Mouse (Mus musculus): ENCODE results near the gene Col25a1. TPM values are rescaled to one million over a fixed set of nuclear protein-coding genes. Genes with fewer than 3 reads are reported as not detected.

Gene Col25a1
- polyA plus RNA-seq, 1 experiment: 2.8 TPM

- no peak overlapping the region for H3K4me2 ChIP-seq (ENCODE audit: low read depth)
- no peak overlapping the region for H3K4me3 ChIP-seq
- no peaks in the 10 kb centered on the region for H3K36me3 ChIP-seq (ENCODE audit: control insufficient read depth, insufficient read depth)
- H3K27me3 ChIP-seq (ENCODE audit: control insufficient read depth, insufficient read depth, insufficient read length): no peaks in the 10 kb centered on the region
- H3ac ChIP-seq (ENCODE audit: control insufficient read depth, insufficient read length): no peak overlapping the region
- no peak for TF ChIP-seq USF1 (IDR thresholded peaks at IDR 0.05; ENCODE audit: low read depth)
- TF ChIP-seq SRF (IDR thresholded peaks at IDR 0.05; ENCODE audit: control insufficient read depth, insufficient read length, low read depth): no peak
- TF ChIP-seq TCF12 (IDR thresholded peaks at IDR 0.05; ENCODE audit: insufficient read depth, poor library complexity, severe bottlenecking): no peak
- TF ChIP-seq E2F4 (IDR thresholded peaks at IDR 0.05; ENCODE audit: insufficient read depth): no peak
- no peak for TF ChIP-seq POLR2A (IDR thresholded peaks at IDR 0.05; ENCODE audit: insufficient read length, low read depth)
- no peak for TF ChIP-seq MAX (IDR thresholded peaks at IDR 0.05; ENCODE audit: low read depth)
- TF ChIP-seq MYOG (IDR thresholded peaks at IDR 0.05; ENCODE audit: control insufficient read depth in 1 of 3, insufficient read depth in 1 of 3, insufficient read length in 2 of 3, low read depth in 2 of 3): no peak
- TF ChIP-seq TCF3 (IDR thresholded peaks at IDR 0.05; ENCODE audit: insufficient read length, low read depth): no peak
- TF ChIP-seq MYOD1 (IDR thresholded peaks at IDR 0.05; ENCODE audit: control insufficient read depth in 1 of 3, insufficient read length in 2 of 3, low read depth in 2 of 3): no peak
- no peak for TF ChIP-seq CEBPB (IDR thresholded peaks at IDR 0.05; ENCODE audit: insufficient read depth, poor library complexity, severe bottlenecking)
- TF ChIP-seq REST (IDR thresholded peaks at IDR 0.05; ENCODE audit: insufficient read depth, insufficient read length): no peak
- no peak for TF ChIP-seq POLR2AphosphoS2 (IDR thresholded peaks at IDR 0.05; ENCODE audit: insufficient read length, low read depth)
- H3K79me2 ChIP-seq (ENCODE audit: control insufficient read depth, insufficient read depth): no peaks in the 10 kb centered on the region
Observed at GRCm38 (mm10) chr3:130270509-130270908, 139.2 kb downstream of the Col25a1 start.

GRCm38 (mm10) chr3:130273949-130274348 is 142.6 kb downstream of the Col25a1 start:
- no peak overlapping the region for H3K4me2 ChIP-seq (ENCODE audit: low read depth)
- H3K79me2 ChIP-seq (ENCODE audit: control insufficient read depth, insufficient read depth): no peaks in the 10 kb centered on the region
- H3K36me3 ChIP-seq (ENCODE audit: control insufficient read depth, insufficient read depth): no peaks in the 10 kb centered on the region
- no peak overlapping the region for H3ac ChIP-seq (ENCODE audit: control insufficient read depth, insufficient read length)
- TF ChIP-seq E2F4 (IDR thresholded peaks at IDR 0.05; ENCODE audit: insufficient read depth): no peak
- TF ChIP-seq MYOD1 (IDR thresholded peaks at IDR 0.05; ENCODE audit: control insufficient read depth in 1 of 3, insufficient read length in 2 of 3, low read depth in 2 of 3): no peak
- TF ChIP-seq TCF3 (IDR thresholded peaks at IDR 0.05; ENCODE audit: insufficient read length, low read depth): no peak
- no peak for TF ChIP-seq MYOG (IDR thresholded peaks at IDR 0.05; ENCODE audit: control insufficient read depth in 1 of 3, insufficient read depth in 1 of 3, insufficient read length in 2 of 3, low read depth in 2 of 3)
- TF ChIP-seq MAX (IDR thresholded peaks at IDR 0.05; ENCODE audit: low read depth): no peak
- no peak for TF ChIP-seq POLR2A (IDR thresholded peaks at IDR 0.05; ENCODE audit: insufficient read length, low read depth)
- TF ChIP-seq CEBPB (IDR thresholded peaks at IDR 0.05; ENCODE audit: insufficient read depth, poor library complexity, severe bottlenecking): no peak
- TF ChIP-seq TCF12 (IDR thresholded peaks at IDR 0.05; ENCODE audit: insufficient read depth, poor library complexity, severe bottlenecking): no peak
- no peak for TF ChIP-seq USF1 (IDR thresholded peaks at IDR 0.05; ENCODE audit: low read depth)
- TF ChIP-seq REST (IDR thresholded peaks at IDR 0.05; ENCODE audit: insufficient read depth, insufficient read length): no peak
- TF ChIP-seq POLR2AphosphoS2 (IDR thresholded peaks at IDR 0.05; ENCODE audit: insufficient read length, low read depth): no peak
- TF ChIP-seq SRF (IDR thresholded peaks at IDR 0.05; ENCODE audit: control insufficient read depth, insufficient read length, low read depth): no peak
- H3K27me3 ChIP-seq (ENCODE audit: control insufficient read depth, insufficient read depth, insufficient read length): no peaks in the 10 kb centered on the region
- H3K4me3 ChIP-seq: no peak overlapping the region

- Histone ChIP-seq H3K4me3 (no peak overlapping the region), H3K79me2 (ENCODE audit: control insufficient read depth, insufficient read depth) (no peaks in the 10 kb centered on the region), H3K27me3 (ENCODE audit: control insufficient read depth, insufficient read depth, insufficient read length) (no peaks in the 10 kb centered on the region), H3K36me3 (ENCODE audit: control insufficient read depth, insufficient read depth) (no peaks in the 10 kb centered on the region), H3K4me2 (ENCODE audit: low read depth) (no peak overlapping the region), H3ac (ENCODE audit: control insufficient read depth, insufficient read length) (no peak overlapping the region)
- TF ChIP-seq REST (IDR thresholded peaks at IDR 0.05; ENCODE audit: insufficient read depth, insufficient read length) (no peak), MYOG (IDR thresholded peaks at IDR 0.05; ENCODE audit: control insufficient read depth in 1 of 3, insufficient read depth in 1 of 3, insufficient read length in 2 of 3, low read depth in 2 of 3) (no peak), E2F4 (IDR thresholded peaks at IDR 0.05; ENCODE audit: insufficient read depth) (no peak), MAX (IDR thresholded peaks at IDR 0.05; ENCODE audit: low read depth) (no peak), MYOD1 (IDR thresholded peaks at IDR 0.05; ENCODE audit: control insufficient read depth in 1 of 3, insufficient read length in 2 of 3, low read depth in 2 of 3) (no peak), TCF12 (IDR thresholded peaks at IDR 0.05; ENCODE audit: insufficient read depth, poor library complexity, severe bottlenecking) (no peak)
Observed at GRCm38 (mm10) chr3:130278298-130279050, 147.2 kb downstream of the Col25a1 start.

GRCm38 (mm10) chr3:130283011-130283760 is 151.9 kb downstream of the Col25a1 start:
- Histone ChIP-seq H3ac (ENCODE audit: control insufficient read depth, insufficient read length) (no peak overlapping the region), H3K27me3 (ENCODE audit: control insufficient read depth, insufficient read depth, insufficient read length) (no peaks in the 10 kb centered on the region), H3K4me2 (ENCODE audit: low read depth) (no peak overlapping the region), H3K36me3 (ENCODE audit: control insufficient read depth, insufficient read depth) (no peaks in the 10 kb centered on the region), H3K79me2 (ENCODE audit: control insufficient read depth, insufficient read depth) (no peaks in the 10 kb centered on the region), H3K4me3 (no peak overlapping the region)
- TF ChIP-seq MAX (IDR thresholded peaks at IDR 0.05; ENCODE audit: low read depth) (no peak), REST (IDR thresholded peaks at IDR 0.05; ENCODE audit: insufficient read depth, insufficient read length) (no peak), POLR2AphosphoS2 (IDR thresholded peaks at IDR 0.05; ENCODE audit: insufficient read length, low read depth) (no peak), MYOG (IDR thresholded peaks at IDR 0.05; ENCODE audit: control insufficient read depth in 1 of 3, insufficient read depth in 1 of 3, insufficient read length in 2 of 3, low read depth in 2 of 3) (no peak), USF1 (IDR thresholded peaks at IDR 0.05; ENCODE audit: low read depth) (no peak), E2F4 (IDR thresholded peaks at IDR 0.05; ENCODE audit: insufficient read depth) (no peak), TCF3 (IDR thresholded peaks at IDR 0.05; ENCODE audit: insufficient read length, low read depth) (no peak), SRF (IDR thresholded peaks at IDR 0.05; ENCODE audit: control insufficient read depth, insufficient read length, low read depth) (no peak), POLR2A (IDR thresholded peaks at IDR 0.05; ENCODE audit: insufficient read length, low read depth) (no peak), CEBPB (IDR thresholded peaks at IDR 0.05; ENCODE audit: insufficient read depth, poor library complexity, severe bottlenecking) (no peak), TCF12 (IDR thresholded peaks at IDR 0.05; ENCODE audit: insufficient read depth, poor library complexity, severe bottlenecking) (no peak), MYOD1 (IDR thresholded peaks at IDR 0.05; ENCODE audit: control insufficient read depth in 1 of 3, insufficient read length in 2 of 3, low read depth in 2 of 3) (no peak)
